Mouse (Mus musculus) liver, adult 2 months (tissue): ENCODE measurements around the gene Zfp568.

Source experiments
- CTCF ChIP-seq: fragments of 200-500 bp; IDR thresholded peaks from 2 replicates; pipeline ENCODE4 v1.5.1; 2011; ENCODE audit warnings: low read depth, low read length, control low read depth
- POLR2A ChIP-seq: fragments of 200-500 bp; IDR thresholded peaks from 2 replicates; pipeline ENCODE4 v1.6.1; 2011; ENCODE audit warnings: low read length, control low read depth; ENCODE audit not compliant: insufficient read depth; ENCODE audit errors: extremely low read depth

DNA sequence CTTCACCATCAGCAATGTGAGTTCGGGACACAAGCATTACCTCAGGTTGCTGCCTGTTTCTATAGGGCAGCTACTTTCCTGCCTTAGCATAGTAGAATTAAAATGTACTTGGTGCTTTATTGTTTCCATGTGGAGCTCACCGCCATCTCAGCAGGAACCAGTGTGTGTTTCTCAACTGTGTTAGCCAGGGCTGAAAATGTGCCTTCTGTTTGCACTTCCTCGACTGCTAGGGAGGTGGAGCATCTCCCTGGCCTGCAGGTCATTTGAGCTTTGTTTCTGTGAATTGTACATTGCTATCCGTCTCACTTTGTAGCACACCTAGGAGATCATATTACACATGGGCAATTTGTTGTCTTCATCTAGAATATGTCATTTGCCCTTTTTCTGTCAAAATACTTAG lies 43.6 kb downstream of the Zfp568 start:
- TF ChIP-seq CTCF (no peak), POLR2A (no peak)
